Mouse (Mus musculus): ENCODE measurements around the gene 2310022A10Rik.

DNA sequence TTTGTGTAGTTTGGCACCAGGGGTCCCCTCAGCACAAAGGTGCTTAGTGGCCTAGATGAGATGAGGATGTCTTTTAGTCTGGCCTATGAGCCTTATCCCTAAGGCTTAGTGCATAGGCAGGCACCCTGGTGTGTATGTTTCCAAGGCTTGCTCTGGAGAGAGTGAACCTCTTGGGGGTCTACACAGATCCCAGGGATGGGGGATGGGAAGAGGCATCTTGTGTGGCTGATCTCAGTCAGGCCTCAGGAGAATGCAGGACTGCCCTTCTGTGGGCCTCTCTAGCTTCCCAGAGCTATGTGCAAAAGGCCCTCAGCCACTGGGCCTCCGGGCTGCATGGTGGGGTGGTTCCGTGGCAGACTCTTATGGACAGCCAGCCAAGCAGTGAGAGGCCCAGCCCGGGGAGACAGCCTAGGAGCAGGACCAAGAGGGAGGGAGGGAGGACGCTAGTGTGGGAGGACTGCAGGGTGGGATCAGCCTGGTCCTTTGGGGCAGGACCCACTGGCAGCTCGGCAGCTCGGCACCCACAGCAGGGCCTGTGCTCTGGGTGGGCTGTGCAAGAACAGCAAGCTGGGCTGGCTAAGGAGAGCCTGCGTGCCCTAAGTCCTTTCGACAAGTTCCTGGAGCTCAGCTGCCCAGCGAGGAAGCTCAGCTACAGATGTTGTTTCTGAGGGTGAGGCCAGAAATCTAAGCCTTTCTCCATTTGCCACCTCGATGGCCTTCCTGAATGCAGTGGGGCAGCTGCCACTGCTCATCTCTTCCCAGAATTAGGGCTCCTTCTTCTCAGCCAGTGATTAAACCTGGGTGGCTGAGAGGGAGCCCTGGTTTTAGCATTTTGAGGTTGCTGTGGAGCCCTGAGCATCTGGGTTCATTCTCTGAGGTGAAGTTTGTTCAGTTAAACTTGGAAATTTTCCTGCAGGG, 43.8 kb downstream of the 2310022A10Rik start:
- no peak for TF ChIP-seq CTCF (IDR thresholded peaks at IDR 0.05)
- no peak for TF ChIP-seq EP300 (IDR thresholded peaks at IDR 0.05; ENCODE audit: insufficient read depth, low read depth, low read length)
- 0 out of 2 replicates have a peak, but pooled peaks have one; percentile 13 for TF ChIP-seq POLR2A (IDR thresholded peaks at IDR 0.05; ENCODE audit: insufficient read depth, low read depth, low read length)

All from heart, adult 2 months (tissue).